Mouse (Mus musculus): ENCODE results near the gene Samd10. TPM values are rescaled to one million over a fixed set of nuclear protein-coding genes. Genes with fewer than 3 reads are reported as not detected.

The Samd10 gene
- total and polyA plus RNA-seq, 2 experiments from 2014 or later: 110 to 138 TPM

DNA sequence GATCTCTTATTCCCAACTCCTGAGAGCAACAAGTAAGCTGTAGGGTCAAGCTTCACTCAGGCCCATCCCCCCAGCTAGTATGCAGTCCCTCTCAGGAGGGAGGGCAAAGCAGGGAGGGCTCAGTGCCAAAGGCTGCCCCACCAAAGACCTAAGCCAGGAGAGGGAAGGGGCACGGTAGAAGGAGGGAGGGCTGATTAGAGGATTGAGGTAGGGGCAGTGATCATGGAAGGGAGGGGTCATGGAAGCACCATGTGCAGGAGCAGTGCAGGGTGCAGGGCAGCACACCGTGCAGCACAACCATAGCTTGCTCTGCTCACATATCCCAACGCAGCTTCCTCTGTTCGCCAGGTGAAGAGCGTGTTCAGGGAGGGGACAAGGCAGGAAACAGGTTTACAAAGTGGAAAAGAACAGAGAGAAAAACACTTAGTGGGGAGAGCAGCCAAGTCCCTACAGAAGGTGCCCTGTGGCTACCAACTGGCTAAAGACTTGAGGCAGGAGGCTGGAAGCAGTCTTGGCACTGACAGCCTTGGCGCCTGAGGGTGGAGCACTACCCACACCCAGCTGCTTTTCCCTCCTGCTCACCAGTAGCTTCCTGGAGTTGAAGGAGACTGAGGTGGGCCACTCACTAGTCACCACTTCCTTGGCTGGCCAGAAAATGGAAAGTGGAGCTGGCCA lies 28.0 kb downstream of the Samd10 start:
- Histone ChIP-seq H3K4me3 (ENCODE audit: low read length) (no peak overlapping the region), H3K27me3 (ENCODE audit: insufficient read depth, low read length) (no peaks in the 10 kb centered on the region), H3K4me2 (ENCODE audit: low read depth, low read length) (no peak overlapping the region), H3K9ac (replicated peaks; ENCODE audit: low read length) (no peak overlapping the region), H3K4me1 (ENCODE audit: insufficient read depth, low read length) (no peaks in the 10 kb centered on the region; the same call in 1 of the 2 replicates), H3K27ac (no peak overlapping the region; the same call in 1 of the 2 replicates), H3K36me3 (ENCODE audit: insufficient read depth, low read length) (peaks cover 7% of the 10 kb centered on the region; the same call in 1 of the 2 replicates), H3K9me3 (ENCODE audit: low read length) (no peaks in the 10 kb centered on the region)
- no peak for TF ChIP-seq CTCF (IDR thresholded peaks at IDR 0.05; ENCODE audit: low read depth)
- WGBS: 61% methylated on average over 6 of the region's 6 CpGs
- ATAC-seq (0 out of 2 replicates have a peak, but pooled peaks have one; percentile 33), DNase-seq (ENCODE audit: low spot score) (no peak)

DNA sequence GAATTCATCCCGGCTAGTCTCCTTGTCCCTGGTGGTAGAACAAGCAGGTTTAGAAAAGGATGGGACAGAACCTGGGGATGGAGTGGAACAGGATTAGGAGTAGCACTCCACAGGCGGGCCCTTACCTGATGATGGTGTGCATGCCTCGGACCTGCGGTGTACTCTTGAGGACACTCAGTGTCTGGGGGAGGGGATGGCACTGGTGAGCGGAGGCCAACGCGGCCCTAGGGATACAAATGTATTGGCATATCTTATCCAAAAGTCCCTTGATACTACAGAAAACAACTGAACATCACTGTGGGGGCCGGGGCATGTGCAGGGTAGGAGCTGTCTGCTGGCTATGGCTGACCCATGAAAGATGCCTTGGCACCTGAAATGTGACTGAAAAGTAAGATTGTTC lies 28.6 kb downstream of the Samd10 start:
- Histone ChIP-seq H3K27me3 (ENCODE audit: insufficient read depth, low read length) (no peaks in the 10 kb centered on the region), H3K9ac (replicated peaks; ENCODE audit: low read length) (no peak overlapping the region), H3K9me3 (ENCODE audit: low read length) (no peaks in the 10 kb centered on the region), H3K4me1 (ENCODE audit: insufficient read depth, low read length) (no peaks in the 10 kb centered on the region; the same call in 1 of the 2 replicates), H3K4me2 (ENCODE audit: low read depth, low read length) (no peak overlapping the region), H3K4me3 (ENCODE audit: low read length) (no peak overlapping the region), H3K27ac (no peak overlapping the region), H3K36me3 (ENCODE audit: insufficient read depth, low read length) (peaks cover 7% of the 10 kb centered on the region; the same call in 1 of the 2 replicates)
- TF ChIP-seq CTCF (IDR thresholded peaks at IDR 0.05; ENCODE audit: low read depth): no peak
- WGBS: 90% methylated on average over 8 of the region's 8 CpGs
- ATAC-seq (no peak), DNase-seq (ENCODE audit: low spot score) (no peak)

DNA sequence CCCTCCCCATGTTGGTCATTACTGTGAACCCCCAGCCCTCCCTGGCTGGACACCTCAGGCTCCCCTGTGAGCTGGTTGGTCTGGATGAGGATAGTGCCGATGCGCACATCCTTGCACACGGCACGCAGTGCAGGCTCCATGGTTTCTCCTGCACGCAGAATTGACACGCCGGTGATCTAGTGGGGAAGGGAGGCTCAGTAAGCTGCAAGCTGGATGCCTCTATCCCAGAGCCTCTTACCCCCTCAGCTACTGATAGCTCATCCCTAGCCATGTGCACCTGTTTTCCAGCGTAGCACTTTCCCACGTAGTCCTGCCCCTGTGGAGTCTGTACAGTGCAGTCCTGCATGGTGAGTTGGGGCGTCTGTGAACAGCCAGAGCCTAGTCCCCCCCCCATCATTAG lies 29.2 kb downstream of the Samd10 start:
- Histone ChIP-seq H3K27ac (no peak overlapping the region), H3K9ac (replicated peaks; ENCODE audit: low read length) (no peak overlapping the region), H3K4me1 (ENCODE audit: insufficient read depth, low read length) (no peaks in the 10 kb centered on the region; the same call in 1 of the 2 replicates), H3K9me3 (ENCODE audit: low read length) (no peaks in the 10 kb centered on the region), H3K4me2 (ENCODE audit: low read depth, low read length) (no peak overlapping the region), H3K4me3 (ENCODE audit: low read length) (no peak overlapping the region), H3K36me3 (ENCODE audit: insufficient read depth, low read length) (peaks cover 7% of the 10 kb centered on the region; the same call in 1 of the 2 replicates), H3K27me3 (ENCODE audit: insufficient read depth, low read length) (no peaks in the 10 kb centered on the region)
- no peak for TF ChIP-seq CTCF (IDR thresholded peaks at IDR 0.05; ENCODE audit: low read depth)
- ATAC-seq (no peak), DNase-seq (ENCODE audit: low spot score) (no peak)
- 95% methylated on average over 10 of the region's 10 CpGs for WGBS

DNA sequence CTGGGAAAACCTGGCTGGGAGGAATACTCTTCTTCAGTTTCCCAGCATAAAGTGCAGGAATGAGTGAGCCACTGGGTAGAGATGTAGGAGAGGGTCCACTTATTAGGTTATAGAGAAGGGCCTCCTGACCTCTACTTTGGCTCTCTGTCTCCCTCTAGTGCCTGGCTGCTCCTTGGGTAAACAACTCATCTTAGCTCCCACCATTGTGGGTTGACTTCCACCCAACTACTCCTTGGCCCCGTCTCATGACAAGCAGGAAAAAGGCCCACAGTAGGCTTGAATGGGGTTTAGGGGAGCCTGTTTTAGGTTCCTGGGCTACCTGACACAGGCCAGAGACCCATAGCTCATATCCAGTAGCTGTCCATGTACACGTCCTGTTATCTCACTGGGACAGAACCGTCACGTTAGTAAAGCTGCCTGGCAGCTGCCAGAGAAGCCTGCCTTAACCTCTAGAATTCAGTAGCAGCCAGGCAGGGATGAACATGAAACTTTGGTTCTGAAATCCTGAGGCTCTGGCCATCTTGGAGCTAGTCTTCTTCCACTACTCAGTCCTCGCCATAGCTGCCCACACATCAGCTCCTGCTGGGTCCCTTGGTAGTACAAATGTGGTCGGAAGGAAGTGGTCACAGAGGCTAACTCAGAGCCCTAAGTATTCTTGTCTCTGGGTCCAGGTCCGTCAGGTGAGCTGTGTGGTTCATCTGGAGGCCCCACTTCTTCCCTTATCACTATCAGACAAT lies 30.6 kb downstream of the Samd10 start:
- Histone ChIP-seq H3K4me1 (ENCODE audit: insufficient read depth, low read length) (no peaks in the 10 kb centered on the region; the same call in 1 of the 2 replicates), H3K4me2 (ENCODE audit: low read depth, low read length) (no peak overlapping the region), H3K27me3 (ENCODE audit: insufficient read depth, low read length) (no peaks in the 10 kb centered on the region), H3K4me3 (ENCODE audit: low read length) (no peak overlapping the region), H3K27ac (no peak overlapping the region), H3K9me3 (ENCODE audit: low read length) (no peaks in the 10 kb centered on the region), H3K36me3 (ENCODE audit: insufficient read depth, low read length) (no peaks in the 10 kb centered on the region), H3K9ac (replicated peaks; ENCODE audit: low read length) (no peak overlapping the region)
- peak; percentile 66 for TF ChIP-seq CTCF (IDR thresholded peaks at IDR 0.05; ENCODE audit: low read depth)
- WGBS: 79% methylated on average over 7 of the region's 7 CpGs
- peak; percentile 37 for DNase-seq (ENCODE audit: low spot score)
- no peak for ATAC-seq

DNA sequence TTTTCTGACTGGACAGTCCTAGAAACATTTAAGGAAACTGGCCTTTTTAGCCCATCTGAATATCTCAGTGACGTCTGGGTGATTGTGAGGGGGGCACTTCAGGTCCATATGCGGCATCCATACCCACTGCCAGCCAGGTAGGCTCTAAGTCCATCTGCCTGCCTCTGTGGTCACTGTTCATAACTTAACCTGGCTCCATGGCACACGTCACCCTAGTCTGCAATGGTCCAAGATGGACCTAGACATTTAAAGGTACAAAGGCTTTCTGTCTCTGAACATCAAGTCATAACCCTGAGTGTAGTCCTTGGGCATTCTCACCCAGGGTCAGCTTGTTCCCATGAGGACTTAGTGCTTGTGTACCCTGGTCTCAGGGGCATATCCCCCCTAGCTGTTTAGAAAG lies 31.7 kb downstream of the Samd10 start:
- ATAC-seq: no peak
- Histone ChIP-seq H3K27ac (no peak overlapping the region), H3K9me3 (ENCODE audit: low read length) (no peaks in the 10 kb centered on the region), H3K4me2 (ENCODE audit: low read depth, low read length) (no peak overlapping the region), H3K4me3 (ENCODE audit: low read length) (no peak overlapping the region), H3K4me1 (ENCODE audit: insufficient read depth, low read length) (no peaks in the 10 kb centered on the region; the same call in 1 of the 2 replicates), H3K27me3 (ENCODE audit: insufficient read depth, low read length) (no peaks in the 10 kb centered on the region), H3K9ac (replicated peaks; ENCODE audit: low read length) (no peak overlapping the region), H3K36me3 (ENCODE audit: insufficient read depth, low read length) (no peaks in the 10 kb centered on the region)
- no peak for TF ChIP-seq CTCF (IDR thresholded peaks at IDR 0.05; ENCODE audit: low read depth)
- no peak for DNase-seq (ENCODE audit: low spot score)
- 88% methylated on average over 3 of the region's 3 CpGs for WGBS

DNA sequence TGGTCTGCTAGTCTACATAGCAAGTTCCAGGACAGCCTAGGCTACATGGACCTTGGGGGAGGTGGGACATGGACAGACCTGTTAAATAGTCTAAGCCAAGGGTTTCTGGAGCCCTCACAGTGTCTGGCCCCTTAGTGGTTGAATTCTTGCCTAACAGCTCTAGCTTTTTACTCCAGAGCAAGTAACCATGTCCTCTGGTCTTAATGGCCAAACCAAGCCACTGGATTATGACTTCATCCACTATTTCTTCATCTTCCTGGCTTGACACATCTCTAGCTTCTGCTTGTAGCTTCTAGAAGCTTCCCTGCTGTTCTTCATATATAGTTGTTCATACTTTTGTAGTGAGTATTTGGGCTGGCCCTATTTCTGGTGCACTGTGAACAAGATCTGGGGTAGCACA lies 45.2 kb downstream of the Samd10 start:
- no peaks in the 10 kb centered on the region for H3K9me3 ChIP-seq (ENCODE audit: low read length)
- H3K4me2 ChIP-seq (ENCODE audit: low read depth, low read length): no peak overlapping the region
- H3K27me3 ChIP-seq (ENCODE audit: insufficient read depth, low read length): no peaks in the 10 kb centered on the region
- TF ChIP-seq CTCF (IDR thresholded peaks at IDR 0.05; ENCODE audit: low read depth): no peak
- peaks cover 34% of the 10 kb centered on the region for H3K36me3 ChIP-seq (ENCODE audit: insufficient read depth, low read length)
- no peak overlapping the region for H3K9ac ChIP-seq (replicated peaks; ENCODE audit: low read length)
- H3K4me1 ChIP-seq (ENCODE audit: insufficient read depth, low read length): no peaks in the 10 kb centered on the region
- ATAC-seq (no peak; the same call in 1 of the 2 replicates), DNase-seq (ENCODE audit: low spot score) (no peak)
- H3K27ac ChIP-seq: no peak overlapping the region
- H3K4me3 ChIP-seq (ENCODE audit: low read length): no peak overlapping the region

DNA sequence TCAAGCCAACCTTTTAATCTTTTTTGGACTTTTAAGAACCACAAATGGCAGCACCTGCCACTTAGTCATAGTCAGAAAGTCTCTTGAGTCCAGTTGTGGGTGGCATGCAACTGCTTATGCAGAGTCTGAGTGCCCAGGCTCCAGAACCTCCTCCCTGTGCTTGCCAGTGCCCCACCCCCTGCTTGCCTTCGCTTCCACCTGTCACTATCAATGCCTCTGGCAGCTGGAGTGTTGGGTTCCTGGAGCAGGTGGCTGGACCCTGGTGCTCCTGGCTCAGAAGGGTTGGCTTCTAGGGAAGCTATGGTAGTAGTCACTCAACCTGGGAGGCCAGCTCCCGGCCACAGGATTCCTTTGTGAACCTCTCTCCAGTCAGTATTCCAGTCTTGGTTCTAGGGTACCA lies 48.8 kb downstream of the Samd10 start:
- Histone ChIP-seq H3K9ac (replicated peaks; ENCODE audit: low read length) (no peak overlapping the region), H3K4me3 (ENCODE audit: low read length) (no peak overlapping the region), H3K27me3 (ENCODE audit: insufficient read depth, low read length) (no peaks in the 10 kb centered on the region), H3K9me3 (ENCODE audit: low read length) (no peaks in the 10 kb centered on the region), H3K4me2 (ENCODE audit: low read depth, low read length) (no peak overlapping the region), H3K4me1 (ENCODE audit: insufficient read depth, low read length) (no peaks in the 10 kb centered on the region), H3K36me3 (ENCODE audit: insufficient read depth, low read length) (peaks cover 58% of the 10 kb centered on the region), H3K27ac (no peak overlapping the region)
- no peak for TF ChIP-seq CTCF (IDR thresholded peaks at IDR 0.05; ENCODE audit: low read depth)
- no peak for ATAC-seq
- no peak for DNase-seq (ENCODE audit: low spot score)
- WGBS: 92% methylated on average over 2 of the region's 2 CpGs

All from hindbrain, postnatal 0 days (tissue).